In genomic region chr13:48977858-48978257, GRCm38 (mm10) we compare ENCODE assay signal across 9 mouse cellular contexts. TPM values are rescaled to one million over a fixed set of nuclear protein-coding genes. Genes with fewer than 3 reads are reported as not detected.
DNase-seq lines count a peak whose midpoint lies in the region; ATAC-seq and TF ChIP-seq lines count a peak whose summit lies in the region.
"Had no signal": no experiment of that assay in that cellular context is flagged by ENCODE, and none has a peak within 500 bp of the region (broad histone marks: within the 10 kb centered on the region; RNA-seq: fewer than 3 reads in every experiment).

No protein-coding gene starts in this region.

- H3K4me2 ChIP-seq in liver, embryonic 13.5 days = peak overlapping the region; percentile 43
- H3K4me2 ChIP-seq: neural tube, embryonic 12.5 days had no signal

- no peaks in the 10 kb centered on the region for H3K36me3 ChIP-seq in liver, embryonic 13.5 days
- H3K36me3 ChIP-seq in midbrain, embryonic 10.5 days = no peaks in the 10 kb centered on the region
- H3K36me3 ChIP-seq: neural tube, embryonic 12.5 days had no signal

- peak overlapping the region; percentile 54 for H3K4me3 ChIP-seq in gastrocnemius, adult 2 months
- no peak overlapping the region; the same call in 1 of the 2 replicates for H3K4me3 ChIP-seq in liver, embryonic 13.5 days (replicated peaks)
- no peak overlapping the region for H3K4me3 ChIP-seq in midbrain, embryonic 10.5 days
- H3K4me3 ChIP-seq: neural tube, embryonic 12.5 days had no signal

- peak overlapping the region; percentile 75 for H3K27ac ChIP-seq in gastrocnemius, adult 2 months
- no peak overlapping the region for H3K27ac ChIP-seq in liver, embryonic 13.5 days
- no peak overlapping the region for H3K27ac ChIP-seq in midbrain, embryonic 10.5 days (replicated peaks)
- H3K27ac ChIP-seq: neural tube, embryonic 12.5 days had no signal

- H3K9me3 ChIP-seq in liver, embryonic 13.5 days (replicated peaks) = no peaks in the 10 kb centered on the region
- no peaks in the 10 kb centered on the region for H3K9me3 ChIP-seq in midbrain, embryonic 10.5 days (replicated peaks)
- H3K9me3 ChIP-seq: neural tube, embryonic 12.5 days had no signal

- ATAC-seq in liver, embryonic 13.5 days (ENCODE audit: low read depth) = no peak

- H3K4me1 ChIP-seq in liver, embryonic 13.5 days (replicated peaks) = peaks cover 12% of the 10 kb centered on the region
- peaks cover 6% of the 10 kb centered on the region; the same call in 1 of the 2 replicates for H3K4me1 ChIP-seq in midbrain, embryonic 10.5 days
- H3K4me1 ChIP-seq: neural tube, embryonic 12.5 days had no signal

- WGBS in liver, embryonic 13.5 days (ENCODE audit: insufficient replicate concordance) = 38% methylated on average over 3 of the region's 3 CpGs
- WGBS in midbrain, embryonic 10.5 days = 89% methylated on average over 3 of the region's 3 CpGs

- DNase-seq in gastrocnemius, adult 2 months = no peak
- DNase-seq in gastrocnemius, postnatal 4 days (ENCODE audit: low spot score in 2 of 2) = no peak
- peak; percentile 32 to 56 for DNase-seq in adrenal gland, postnatal 36 days
- DNase-seq in liver, embryonic 13.5 days = no peak
- peak; percentile 39 for DNase-seq in skeletal muscle tissue, adult 2 months (ENCODE audit: low read depth, low spot score)
- DNase-seq in midbrain, embryonic 10.5 days (ENCODE audit: low spot score) = no peak
- no peak for DNase-seq in cerebellum, postnatal 4 days (ENCODE audit: low spot score in 2 of 2)
- no peak for DNase-seq in gastrocnemius, postnatal 36 days

- no peak overlapping the region for H3K9ac ChIP-seq in liver, embryonic 13.5 days
- H3K9ac ChIP-seq: neural tube, embryonic 12.5 days had no signal

- no peak for TF ChIP-seq CTCF in gastrocnemius, adult 2 months (IDR thresholded peaks at IDR 0.05)

- intact Hi-C loops in gastrocnemius, adult 2 months (cut with DNase I) = no loop called here
- intact Hi-C loops in gastrocnemius, postnatal 36 days (cut with DNase I) = no loop called here

- no peaks in the 10 kb centered on the region for H3K27me3 ChIP-seq in liver, embryonic 13.5 days
- H3K27me3 ChIP-seq in midbrain, embryonic 10.5 days (ENCODE audit: low read depth, poor library complexity, severe bottlenecking) = no peaks in the 10 kb centered on the region
- H3K27me3 ChIP-seq: neural tube, embryonic 12.5 days had no signal

RNA-seq across cellular contexts. Expression of gene Fam120a, which starts 10.0 kb away (rescaled TPM):
- total RNA-seq in gastrocnemius, adult 2 months (2021) = 100 to 1,000 TPM; 111 to 119 TPM
- 100 to 1,000 TPM; 132 to 135 TPM for total RNA-seq in gastrocnemius, postnatal 4 days (2021)
- 100 to 1,000 TPM; 182 to 184 TPM for total RNA-seq in adrenal gland, postnatal 36 days (2021)
- polyA plus RNA-seq in liver, embryonic 13.5 days (2015; fragmentation: Nextera tagmentation; extraction: Ambion mirVana) = 16.6 and 17.8 TPM in 2 replicates
- polyA plus RNA-seq in midbrain, embryonic 10.5 days (2016; fragmentation: Nextera tagmentation; extraction: Ambion mirVana) = 13.7 and 14.0 TPM in 2 replicates
- 100 to 1,000 TPM in 1 of 2 experiments, 10 to 100 TPM in 1; 99.8 to 105 TPM for total RNA-seq in gastrocnemius, postnatal 36 days (2021)

Comparison
In these comparisons a context has a peak if more than half of its experiments do, and no peak if none do; other contexts are left out.
1. DNase-seq: peak in adrenal gland, postnatal 36 days (2 of 2) and skeletal muscle tissue, adult 2 months (single experiment); none in gastrocnemius, adult 2 months (single experiment), gastrocnemius, postnatal 4 days (0 of 2), liver, embryonic 13.5 days (single experiment), midbrain, embryonic 10.5 days (single experiment), cerebellum, postnatal 4 days (0 of 2) and gastrocnemius, postnatal 36 days (0 of 2).